Mouse (Mus musculus): ENCODE results near the gene Mcts2. TPM values are rescaled to one million over a fixed set of nuclear protein-coding genes. Genes with fewer than 3 reads are reported as not detected.

Gene Mcts2
- polyA plus RNA-seq, 1 experiment from 2014 or later: 43.8 TPM

DNA sequence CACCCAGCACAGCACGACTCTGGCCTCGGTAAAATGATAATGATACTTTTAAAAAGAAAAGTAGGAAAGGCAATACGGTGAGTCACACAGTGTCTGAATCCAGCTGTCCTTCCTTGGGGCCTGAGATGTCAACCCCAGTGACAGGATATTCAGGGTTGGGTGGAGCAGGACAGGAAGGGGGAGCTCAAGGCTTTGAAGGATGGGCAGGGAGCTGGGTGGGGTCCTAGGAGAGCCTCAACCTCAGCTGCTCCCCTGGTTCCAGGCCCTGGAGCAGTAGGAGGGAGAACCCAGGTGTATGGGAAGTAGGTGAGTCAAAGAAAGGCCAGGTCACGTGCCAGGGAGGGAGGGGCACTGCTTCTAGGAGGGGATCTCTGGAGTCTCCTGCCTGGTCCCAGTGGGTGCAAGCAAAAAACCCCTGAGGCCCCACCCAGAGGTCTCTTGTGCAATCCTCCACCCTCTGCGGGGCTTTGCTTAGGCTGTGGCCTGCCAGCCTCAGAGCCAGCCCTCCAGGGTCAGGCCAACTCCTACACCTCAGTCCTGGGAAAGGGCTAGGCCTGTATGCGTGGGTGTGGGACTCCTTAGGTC lies 40.0 kb downstream of the Mcts2 start:
- no peaks in the 10 kb centered on the region for H3K27me3 ChIP-seq (ENCODE audit: control insufficient read depth, insufficient read depth, low read length)
- H3K4me3 ChIP-seq (ENCODE audit: low read depth, low read length): no peak overlapping the region
- H3K9ac ChIP-seq (replicated peaks; ENCODE audit: low read depth, low read length): no peak overlapping the region
- 80% methylated on average over 6 of the region's 6 CpGs for WGBS
- no peak for ATAC-seq (ENCODE audit: low read depth)
- no peaks in the 10 kb centered on the region for H3K9me3 ChIP-seq (ENCODE audit: control insufficient read depth, low read length)
- no peak overlapping the region for H3K27ac ChIP-seq (ENCODE audit: low read depth, low read length)
- no peaks in the 10 kb centered on the region for H3K36me3 ChIP-seq (ENCODE audit: control insufficient read depth, insufficient read depth, low read length)
- no peak overlapping the region for H3K4me2 ChIP-seq (ENCODE audit: low read depth, low read length)
- peaks cover 8% of the 10 kb centered on the region; the same call in 1 of the 2 replicates for H3K4me1 ChIP-seq (ENCODE audit: control insufficient read depth, insufficient read depth, low read length)

DNA sequence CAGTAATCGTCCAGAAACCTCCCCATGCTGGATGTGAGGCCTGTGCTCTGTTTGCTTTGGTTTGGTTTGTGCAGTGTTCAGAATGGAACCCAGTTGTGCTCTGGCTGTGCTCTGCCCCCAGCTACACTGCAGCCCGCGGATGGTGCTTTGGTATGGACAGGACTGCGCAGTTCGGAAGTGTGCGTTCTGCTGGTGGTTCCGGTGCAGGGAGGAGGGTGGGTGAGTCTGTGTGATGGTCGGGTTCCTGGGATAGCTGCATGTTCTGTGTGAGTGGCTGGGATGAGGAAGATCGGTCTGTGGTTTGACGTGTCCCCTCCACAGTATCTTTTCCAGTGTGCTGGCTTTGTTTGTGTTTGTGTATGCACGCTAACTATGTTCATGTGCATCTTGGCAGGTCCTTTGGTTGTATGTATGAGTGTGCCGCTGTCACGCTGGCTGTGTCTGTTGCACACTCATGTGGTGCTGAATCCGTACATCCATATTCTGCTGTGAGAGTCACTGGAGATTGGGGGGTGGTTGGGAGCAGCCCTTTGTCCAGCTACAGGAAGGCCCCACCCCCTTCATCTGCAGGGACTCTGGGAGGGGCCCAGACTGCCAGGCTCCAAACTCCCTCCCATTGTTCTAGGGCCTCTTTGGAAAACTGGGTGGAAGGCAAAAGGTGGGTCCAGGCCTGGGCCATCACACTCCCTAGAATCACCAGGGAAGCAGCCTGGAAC lies 41.1 kb downstream of the Mcts2 start:
- Histone ChIP-seq H3K9me3 (ENCODE audit: control insufficient read depth, low read length) (no peaks in the 10 kb centered on the region), H3K4me2 (ENCODE audit: low read depth, low read length) (no peak overlapping the region), H3K27ac (ENCODE audit: low read depth, low read length) (no peak overlapping the region), H3K4me3 (ENCODE audit: low read depth, low read length) (no peak overlapping the region), H3K4me1 (ENCODE audit: control insufficient read depth, insufficient read depth, low read length) (peaks cover 8% of the 10 kb centered on the region; the same call in 1 of the 2 replicates), H3K9ac (replicated peaks; ENCODE audit: low read depth, low read length) (no peak overlapping the region), H3K36me3 (ENCODE audit: control insufficient read depth, insufficient read depth, low read length) (no peaks in the 10 kb centered on the region), H3K27me3 (ENCODE audit: control insufficient read depth, insufficient read depth, low read length) (no peaks in the 10 kb centered on the region)
- ATAC-seq (ENCODE audit: low read depth): no peak
- WGBS: 83% methylated on average over 14 of the region's 14 CpGs

DNA sequence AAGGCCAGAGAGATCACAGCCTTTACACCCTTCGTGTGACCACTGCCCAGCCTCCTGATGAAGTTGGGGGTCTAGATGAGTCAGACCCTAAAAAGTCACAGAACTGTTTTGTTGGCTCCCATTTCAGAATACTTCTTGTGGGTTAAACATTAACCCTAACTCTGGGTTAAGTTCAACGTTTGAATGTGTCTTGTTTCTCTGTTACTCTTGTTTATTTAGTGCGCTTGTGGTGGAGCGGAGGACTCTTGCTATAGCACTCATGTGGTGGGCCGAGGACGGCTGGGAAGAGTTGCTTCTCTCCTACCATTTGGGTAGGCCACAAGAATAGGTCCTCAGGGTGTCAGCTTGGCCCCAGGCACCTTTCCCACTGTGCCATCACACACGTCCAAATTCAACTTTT lies 41.8 kb downstream of the Mcts2 start:
- Histone ChIP-seq H3K9ac (replicated peaks; ENCODE audit: low read depth, low read length) (no peak overlapping the region), H3K9me3 (ENCODE audit: control insufficient read depth, low read length) (no peaks in the 10 kb centered on the region), H3K4me1 (ENCODE audit: control insufficient read depth, insufficient read depth, low read length) (peaks cover 7% of the 10 kb centered on the region; the same call in 1 of the 2 replicates), H3K36me3 (ENCODE audit: control insufficient read depth, insufficient read depth, low read length) (no peaks in the 10 kb centered on the region), H3K4me3 (ENCODE audit: low read depth, low read length) (no peak overlapping the region), H3K27me3 (ENCODE audit: control insufficient read depth, insufficient read depth, low read length) (no peaks in the 10 kb centered on the region), H3K4me2 (ENCODE audit: low read depth, low read length) (no peak overlapping the region), H3K27ac (ENCODE audit: low read depth, low read length) (no peak overlapping the region)
- WGBS: 84% methylated on average over 7 of the region's 7 CpGs
- no peak for ATAC-seq (ENCODE audit: low read depth)

DNA sequence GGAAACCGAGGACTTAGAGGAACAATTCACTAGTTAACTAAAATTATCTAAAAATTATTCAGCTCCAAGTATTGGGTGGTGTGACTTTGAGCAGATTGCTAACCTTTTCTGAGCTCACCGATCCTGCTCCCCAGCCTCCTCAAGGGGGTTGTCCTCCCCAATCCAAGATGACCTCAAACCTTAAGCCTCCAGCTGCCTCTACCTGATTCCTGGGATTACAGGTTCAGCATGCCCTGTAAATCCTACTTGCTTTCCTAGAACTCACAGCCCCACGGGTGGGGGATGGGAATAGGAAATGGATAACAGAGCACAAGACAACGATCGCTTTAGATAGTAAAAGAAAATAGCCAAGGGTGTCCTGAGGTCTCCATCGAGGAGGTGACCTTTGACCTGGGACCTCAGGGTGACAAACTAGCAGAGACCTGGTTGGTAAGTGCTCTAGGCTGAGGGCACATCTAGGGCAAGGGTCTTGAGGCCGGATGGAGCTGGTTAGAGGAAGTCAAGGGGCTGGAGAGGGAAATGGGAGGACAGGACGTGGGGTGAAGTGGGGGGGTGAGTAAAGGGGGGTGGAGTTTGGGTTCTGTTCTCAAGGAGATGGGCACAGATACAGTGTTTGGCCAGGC lies 42.3 kb downstream of the Mcts2 start:
- no peak overlapping the region for H3K9ac ChIP-seq (replicated peaks; ENCODE audit: low read depth, low read length)
- no peaks in the 10 kb centered on the region for H3K36me3 ChIP-seq (ENCODE audit: control insufficient read depth, insufficient read depth, low read length)
- H3K27ac ChIP-seq (ENCODE audit: low read depth, low read length): no peak overlapping the region
- no peak overlapping the region for H3K4me3 ChIP-seq (ENCODE audit: low read depth, low read length)
- H3K27me3 ChIP-seq (ENCODE audit: control insufficient read depth, insufficient read depth, low read length): no peaks in the 10 kb centered on the region
- H3K4me2 ChIP-seq (ENCODE audit: low read depth, low read length): no peak overlapping the region
- H3K9me3 ChIP-seq (ENCODE audit: control insufficient read depth, low read length): no peaks in the 10 kb centered on the region
- 0 out of 2 replicates have a peak, but pooled peaks cover 3% of the 10 kb centered on the region for H3K4me1 ChIP-seq (ENCODE audit: control insufficient read depth, insufficient read depth, low read length)
- WGBS: 64% methylated on average over 8 of the region's 8 CpGs
- no peak for ATAC-seq (ENCODE audit: low read depth)

DNA sequence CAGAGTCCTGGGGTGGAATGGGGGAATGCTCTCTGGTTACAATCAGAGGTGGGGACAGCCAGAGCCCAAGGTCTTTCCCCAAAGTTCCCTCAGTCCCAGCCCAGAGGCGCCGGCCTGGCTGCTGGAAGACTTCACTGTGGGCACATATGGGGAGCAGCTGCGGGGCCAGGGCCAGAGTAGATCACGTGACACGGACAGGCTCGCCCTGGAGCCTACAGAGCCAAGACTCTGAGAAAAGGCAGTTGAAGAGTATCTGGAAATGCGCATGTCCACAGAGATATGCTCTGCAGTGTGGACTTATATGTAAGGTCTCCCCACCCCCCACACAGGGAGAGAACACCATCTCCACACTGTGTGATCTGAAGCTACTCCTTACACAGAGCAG lies 42.8 kb downstream of the Mcts2 start:
- no peak overlapping the region for H3K4me3 ChIP-seq (ENCODE audit: low read depth, low read length)
- H3K4me1 ChIP-seq (ENCODE audit: control insufficient read depth, insufficient read depth, low read length): peaks cover 6% of the 10 kb centered on the region
- no peak overlapping the region for H3K9ac ChIP-seq (replicated peaks; ENCODE audit: low read depth, low read length)
- H3K27ac ChIP-seq (ENCODE audit: low read depth, low read length): no peak overlapping the region
- no peak overlapping the region for H3K4me2 ChIP-seq (ENCODE audit: low read depth, low read length)
- 42% methylated on average over 7 of the region's 7 CpGs for WGBS
- H3K27me3 ChIP-seq (ENCODE audit: control insufficient read depth, insufficient read depth, low read length): no peaks in the 10 kb centered on the region
- no peaks in the 10 kb centered on the region for H3K9me3 ChIP-seq (ENCODE audit: control insufficient read depth, low read length)
- ATAC-seq (ENCODE audit: low read depth): no peak
- no peaks in the 10 kb centered on the region for H3K36me3 ChIP-seq (ENCODE audit: control insufficient read depth, insufficient read depth, low read length)

DNA sequence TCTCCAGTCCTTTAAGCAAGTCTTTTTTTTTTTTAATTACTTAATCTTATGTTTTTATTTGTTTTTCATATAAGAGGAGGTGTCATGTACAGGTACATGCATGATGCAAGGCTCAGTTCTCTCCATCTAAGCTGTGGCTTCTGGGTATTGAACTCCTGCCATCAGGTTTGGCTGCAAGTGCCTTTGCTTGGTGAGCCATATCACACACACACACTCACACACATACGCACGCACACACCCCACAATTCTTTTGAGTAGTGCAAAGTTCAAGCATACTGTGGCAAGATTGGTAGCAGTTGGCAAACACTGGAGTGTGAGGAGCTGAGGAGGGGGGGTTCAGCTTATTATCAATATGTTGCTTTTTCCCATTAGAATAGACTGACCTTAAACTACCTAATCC lies 46.4 kb downstream of the Mcts2 start:
- no peak overlapping the region for H3K4me2 ChIP-seq (ENCODE audit: low read depth, low read length)
- no peak for ATAC-seq (ENCODE audit: low read depth)
- H3K4me1 ChIP-seq (ENCODE audit: control insufficient read depth, insufficient read depth, low read length): peaks cover 20% of the 10 kb centered on the region
- WGBS: 93% methylated on average over 2 of the region's 2 CpGs
- H3K27me3 ChIP-seq (ENCODE audit: control insufficient read depth, insufficient read depth, low read length): no peaks in the 10 kb centered on the region
- no peaks in the 10 kb centered on the region for H3K36me3 ChIP-seq (ENCODE audit: control insufficient read depth, insufficient read depth, low read length)
- H3K27ac ChIP-seq (ENCODE audit: low read depth, low read length): no peak overlapping the region
- H3K9ac ChIP-seq (replicated peaks; ENCODE audit: low read depth, low read length): no peak overlapping the region
- H3K9me3 ChIP-seq (ENCODE audit: control insufficient read depth, low read length): no peaks in the 10 kb centered on the region
- no peak overlapping the region for H3K4me3 ChIP-seq (ENCODE audit: low read depth, low read length)

DNA sequence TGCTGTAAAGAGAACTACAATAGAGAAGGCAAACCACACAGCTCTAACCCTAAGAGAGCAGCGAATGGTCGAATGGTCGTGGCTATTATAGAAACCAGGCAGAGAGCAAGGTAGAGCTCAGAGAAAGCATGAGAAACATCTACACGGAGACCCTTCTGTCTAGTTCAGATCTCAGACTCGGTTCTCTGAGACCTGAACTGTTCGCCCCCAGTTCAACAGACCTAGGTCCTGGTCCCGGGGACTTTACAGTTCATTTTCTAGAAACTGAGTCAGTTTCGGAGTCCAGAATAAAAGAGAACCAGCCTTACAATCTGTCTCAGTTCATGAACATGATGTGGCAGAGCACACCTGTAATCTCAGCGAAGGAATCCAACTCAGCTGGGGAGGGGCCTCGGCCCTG lies 47.7 kb downstream of the Mcts2 start:
- Histone ChIP-seq H3K27me3 (ENCODE audit: control insufficient read depth, insufficient read depth, low read length) (no peaks in the 10 kb centered on the region), H3K9ac (replicated peaks; ENCODE audit: low read depth, low read length) (0 out of 2 replicates have a peak overlapping the region, but pooled peaks have one; percentile 9), H3K36me3 (ENCODE audit: control insufficient read depth, insufficient read depth, low read length) (no peaks in the 10 kb centered on the region), H3K4me2 (ENCODE audit: low read depth, low read length) (peak overlapping the region; percentile 85), H3K4me1 (ENCODE audit: control insufficient read depth, insufficient read depth, low read length) (peaks cover 23% of the 10 kb centered on the region), H3K4me3 (ENCODE audit: low read depth, low read length) (peak overlapping the region; percentile 50), H3K9me3 (ENCODE audit: control insufficient read depth, low read length) (no peaks in the 10 kb centered on the region), H3K27ac (ENCODE audit: low read depth, low read length) (peak overlapping the region; percentile 55)
- WGBS: 15% methylated on average over 10 of the region's 10 CpGs
- no peak for ATAC-seq (ENCODE audit: low read depth)

DNA sequence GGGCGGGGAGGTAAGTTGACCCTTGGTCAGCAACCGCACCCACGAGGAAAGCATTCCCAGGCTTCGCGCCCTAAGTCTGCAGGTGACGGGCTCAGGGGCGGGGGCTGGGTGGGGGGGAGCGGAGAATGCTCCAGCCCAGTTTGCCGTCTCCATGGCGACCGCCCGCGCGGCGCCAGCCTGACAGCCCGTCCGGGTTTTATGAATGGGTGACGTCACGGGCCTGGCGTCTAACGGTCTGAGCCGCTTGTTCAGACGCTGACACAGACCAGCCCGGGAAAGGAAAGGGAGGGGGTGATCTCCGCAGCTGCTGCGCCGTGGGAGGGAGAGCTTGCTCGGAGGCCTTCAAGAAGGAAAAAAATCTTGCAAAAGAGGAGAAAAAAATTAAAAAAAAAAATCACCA lies 48.1 kb downstream of the Mcts2 start:
- Histone ChIP-seq H3K36me3 (ENCODE audit: control insufficient read depth, insufficient read depth, low read length) (no peaks in the 10 kb centered on the region), H3K4me3 (ENCODE audit: low read depth, low read length) (peak overlapping the region; percentile 50), H3K27me3 (ENCODE audit: control insufficient read depth, insufficient read depth, low read length) (no peaks in the 10 kb centered on the region), H3K4me2 (ENCODE audit: low read depth, low read length) (peak overlapping the region; percentile 85), H3K9me3 (ENCODE audit: control insufficient read depth, low read length) (no peaks in the 10 kb centered on the region), H3K9ac (replicated peaks; ENCODE audit: low read depth, low read length) (0 out of 2 replicates have a peak overlapping the region, but pooled peaks have one; percentile 9), H3K27ac (ENCODE audit: low read depth, low read length) (peak overlapping the region; percentile 55), H3K4me1 (ENCODE audit: control insufficient read depth, insufficient read depth, low read length) (peaks cover 25% of the 10 kb centered on the region)
- WGBS: 0% methylated on average over 28 of the region's 28 CpGs
- peak; percentile 91 for ATAC-seq (ENCODE audit: low read depth)

DNA sequence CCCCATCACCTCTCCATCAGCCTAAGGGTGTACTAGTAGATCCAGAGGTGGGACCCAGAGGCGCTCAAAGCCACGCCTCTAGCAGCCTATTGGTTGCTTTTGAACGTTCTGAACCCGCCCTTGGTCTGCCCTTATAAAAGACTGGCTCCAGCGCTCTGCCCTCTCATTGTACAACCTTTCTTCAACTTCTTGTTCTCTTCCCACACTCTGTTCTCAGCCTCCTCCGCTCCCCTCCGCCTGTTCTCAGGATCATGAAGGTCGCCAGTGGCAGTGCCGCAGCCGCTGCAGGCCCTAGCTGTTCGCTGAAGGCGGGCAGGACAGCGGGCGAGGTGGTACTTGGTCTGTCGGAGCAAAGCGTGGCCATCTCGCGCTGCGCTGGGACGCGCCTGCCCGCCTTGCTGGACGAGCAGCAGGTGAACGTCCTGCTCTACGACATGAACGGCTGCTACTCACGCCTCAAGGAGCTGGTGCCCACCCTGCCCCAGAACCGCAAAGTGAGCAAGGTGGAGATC lies 49.3 kb downstream of the Mcts2 start, which contains the start of gene Id1:
Id1 (plus strand) TSS at position 162 of the 512 bp plus-strand sequence.
- Histone ChIP-seq H3K4me3 (ENCODE audit: low read depth, low read length) (peak within 1 kb of the TSS; percentile 50), H3K4me1 (ENCODE audit: control insufficient read depth, insufficient read depth, low read length) (peaks cover 25% of the 10 kb centered on the region), H3K27me3 (ENCODE audit: control insufficient read depth, insufficient read depth, low read length) (no peaks in the 10 kb centered on the region), H3K36me3 (ENCODE audit: control insufficient read depth, insufficient read depth, low read length) (no peaks in the 10 kb centered on the region), H3K4me2 (ENCODE audit: low read depth, low read length) (peak within 1 kb of the TSS; percentile 85), H3K9ac (replicated peaks; ENCODE audit: low read depth, low read length) (peak within 1 kb of the TSS; percentile 67), H3K9me3 (ENCODE audit: control insufficient read depth, low read length) (no peaks in the 10 kb centered on the region), H3K27ac (ENCODE audit: low read depth, low read length) (peak within 1 kb of the TSS; percentile 78)
- under 1% methylated on average over 28 of the region's 28 CpGs for WGBS
- peak; percentile 67 for ATAC-seq (ENCODE audit: low read depth)

All from neural tube, embryonic 14.5 days (tissue).